Mouse (Mus musculus): ENCODE measurements around the gene Slc8a3. TPM values are rescaled to one million over a fixed set of nuclear protein-coding genes. Genes with fewer than 3 reads are reported as not detected.
A peak's percentile ranks its signal among the peaks of the same experiment; 100 is the strongest.
"Not testable (repeated sequence)": the region's sequence is repeated elsewhere in the genome, so short reads cannot be mapped to it uniquely, and the experiment has no call there.

Slc8a3 gene
- 1.6 and 1.7 TPM in 2 replicates for polyA plus RNA-seq (2014; fragmentation: Nextera tagmentation; extraction: Ambion mirVana)

DNA sequence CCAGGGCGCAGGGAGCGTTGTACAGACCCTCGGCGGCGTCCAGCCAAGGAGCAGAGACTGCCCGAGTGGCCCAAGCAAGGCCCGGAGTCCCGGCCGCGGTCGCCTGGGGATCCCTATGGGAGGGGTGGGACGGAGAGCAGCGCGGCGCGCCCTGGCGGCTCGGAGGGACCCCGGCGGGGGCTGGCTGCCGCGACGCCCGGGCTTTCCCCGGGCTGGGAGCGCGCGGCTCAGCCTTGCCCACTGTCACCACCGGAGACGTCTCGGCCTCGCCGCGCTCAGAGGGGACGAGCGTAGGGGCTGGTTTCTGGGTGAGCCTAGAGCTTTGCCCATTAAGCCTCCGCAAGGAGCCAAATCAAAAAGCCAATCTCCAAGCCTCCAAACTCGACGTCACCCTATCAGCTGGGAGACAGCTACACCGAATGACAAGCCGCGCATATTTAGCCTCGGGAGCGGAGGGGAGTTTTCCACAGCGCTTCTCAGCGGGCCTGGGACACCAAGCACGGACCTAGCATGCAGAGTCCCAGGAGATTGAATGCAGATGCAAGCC is at the start of gene Slc8a3:
TSS of gene Slc8a3 (minus strand) at position 306 of the 547 bp plus-strand sequence.
- no peaks in the 10 kb centered on the region for H3K4me1 ChIP-seq (replicated peaks; ENCODE audit: control insufficient read depth, insufficient read depth, low read length)
- H3K27ac ChIP-seq (ENCODE audit: low read depth, low read length): peak within 1 kb of the TSS; percentile 36; the same call in 1 of the 2 replicates
- peak within 1 kb of the TSS; percentile 97 for H3K4me2 ChIP-seq (replicated peaks; ENCODE audit: low read depth, low read length)
- H3K4me3 ChIP-seq (ENCODE audit: low read depth, low read length): peak within 1 kb of the TSS; percentile 60
- no peaks in the 10 kb centered on the region for H3K36me3 ChIP-seq (ENCODE audit: control insufficient read depth, insufficient read depth, low read length)
- DNase-seq (ENCODE audit: low spot score) (peak; percentile 69), ATAC-seq (ENCODE audit: low FRiP score) (peak; percentile 79)
- peaks cover 3% of the 10 kb centered on the region; the same call in 1 of the 2 replicates for H3K27me3 ChIP-seq (ENCODE audit: control insufficient read depth, insufficient read depth, low read length)
- peak within 1 kb of the TSS; percentile 79 for H3K9ac ChIP-seq (ENCODE audit: low read depth, low read length)
- 0% methylated on average over 30 of the region's 47 CpGs for WGBS
- H3K9me3 ChIP-seq (ENCODE audit: control insufficient read depth, low read length): no peaks in the 10 kb centered on the region

DNA sequence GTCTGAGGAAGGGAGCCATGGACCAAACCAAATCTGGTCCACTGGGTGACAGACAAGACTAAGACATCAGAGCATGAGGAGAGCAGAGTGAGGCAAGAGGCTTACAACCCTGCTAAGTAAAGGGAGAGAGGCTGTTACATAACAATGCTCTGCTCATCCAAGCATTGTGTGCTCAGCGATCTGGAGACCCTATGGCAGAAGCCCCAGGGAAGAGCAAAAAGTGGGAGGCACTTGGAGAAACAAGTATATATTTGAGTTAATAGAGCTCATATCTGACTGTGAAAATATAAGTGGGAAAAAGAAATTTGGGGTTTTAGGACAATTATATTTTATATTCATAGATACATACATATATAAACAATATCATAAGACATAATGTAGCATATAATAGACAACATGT is 46.4 kb upstream of the Slc8a3 start, which contains the start of gene Gm4787:
TSS of gene Gm4787 (minus strand) at position 101 of the 400 bp plus-strand sequence.
- not testable (repeated sequence) for DNase-seq (ENCODE audit: low spot score); H3K9ac ChIP-seq (ENCODE audit: low read depth, low read length); ATAC-seq (ENCODE audit: low FRiP score); H3K27me3 ChIP-seq (ENCODE audit: control insufficient read depth, insufficient read depth, low read length); H3K4me2 ChIP-seq (replicated peaks; ENCODE audit: low read depth, low read length); H3K36me3 ChIP-seq (ENCODE audit: control insufficient read depth, insufficient read depth, low read length); H3K4me1 ChIP-seq (replicated peaks; ENCODE audit: control insufficient read depth, insufficient read depth, low read length); H3K27ac ChIP-seq (ENCODE audit: low read depth, low read length); H3K4me3 ChIP-seq (ENCODE audit: low read depth, low read length); H3K9me3 ChIP-seq (ENCODE audit: control insufficient read depth, low read length)
- WGBS: 85% methylated on average over 1 of the region's 1 CpGs

DNA sequence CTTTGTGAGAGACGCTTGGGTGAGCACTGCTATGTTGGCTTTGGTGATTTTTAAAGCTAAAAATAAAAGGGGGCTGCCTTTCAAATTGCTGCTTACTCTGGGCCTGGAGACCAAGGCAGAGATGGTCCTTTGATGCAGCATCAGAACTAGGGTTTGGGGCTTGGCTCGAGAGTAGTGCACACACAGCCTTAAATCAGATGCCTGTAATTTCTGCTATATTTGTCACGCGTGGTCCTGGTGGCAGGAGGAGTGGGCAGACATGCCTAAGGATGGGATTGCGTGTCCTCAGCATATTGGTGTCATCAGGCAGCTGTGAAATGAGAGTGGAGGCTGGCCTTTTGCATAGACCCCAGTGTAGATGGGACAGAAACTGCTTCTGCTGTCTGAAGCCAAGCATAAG is 861 bp upstream of the Slc8a3 start:
- peak overlapping the region; percentile 97 for H3K4me2 ChIP-seq (replicated peaks; ENCODE audit: low read depth, low read length)
- no peak overlapping the region for H3K4me3 ChIP-seq (ENCODE audit: low read depth, low read length)

DNA sequence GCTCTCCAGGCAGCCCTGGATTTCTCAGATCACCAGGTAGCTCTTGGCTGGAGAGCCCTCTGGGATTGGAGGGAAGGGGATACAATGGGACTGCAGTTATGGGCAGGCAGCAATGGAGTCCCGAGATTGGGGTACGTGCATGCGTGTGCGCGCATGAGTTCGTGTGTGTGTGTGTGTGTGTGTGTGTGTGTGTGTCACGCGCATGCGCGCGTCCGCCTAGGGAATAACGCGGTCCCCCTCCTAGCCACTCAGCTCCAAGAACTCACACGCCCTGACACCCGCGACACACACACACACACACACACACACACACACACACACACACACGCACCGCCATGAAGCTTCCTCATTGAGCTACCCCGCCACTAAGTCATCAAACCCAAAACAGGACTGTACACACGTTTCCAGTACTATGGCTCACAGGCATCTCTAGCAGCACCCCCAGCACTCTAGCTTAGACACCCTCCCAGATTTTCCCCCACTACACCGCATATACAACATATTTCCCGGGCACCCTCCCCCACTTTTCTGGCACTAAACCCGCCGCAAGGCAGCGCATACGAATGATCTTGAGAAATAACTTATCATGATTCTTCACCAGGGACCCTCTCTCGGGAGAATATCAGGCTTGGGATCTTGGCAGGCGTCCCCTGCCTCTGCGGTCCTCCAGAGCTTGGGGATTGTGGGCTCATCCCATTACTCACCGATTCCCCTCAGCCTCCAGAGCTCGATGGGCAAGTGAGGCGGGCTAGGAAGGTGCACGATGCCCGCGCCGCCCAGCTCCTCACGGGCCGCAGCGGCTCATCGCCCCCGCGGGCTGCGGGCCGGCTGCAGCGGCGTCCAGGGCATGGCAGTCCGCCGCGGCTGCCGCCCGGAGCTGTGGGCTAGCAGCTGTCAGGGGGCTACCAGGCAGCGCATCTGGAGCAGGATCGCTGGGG is 774 bp downstream of the Slc8a3 start:
- Histone ChIP-seq H3K4me2 (replicated peaks; ENCODE audit: low read depth, low read length) (peak overlapping the region; percentile 97), H3K9ac (ENCODE audit: low read depth, low read length) (peak overlapping the region; percentile 79), H3K4me1 (replicated peaks; ENCODE audit: control insufficient read depth, insufficient read depth, low read length) (no peaks in the 10 kb centered on the region), H3K36me3 (ENCODE audit: control insufficient read depth, insufficient read depth, low read length) (no peaks in the 10 kb centered on the region), H3K4me3 (ENCODE audit: low read depth, low read length) (peak overlapping the region; percentile 60), H3K27me3 (ENCODE audit: control insufficient read depth, insufficient read depth, low read length) (peaks cover 3% of the 10 kb centered on the region; the same call in 1 of the 2 replicates), H3K27ac (ENCODE audit: low read depth, low read length) (peak overlapping the region; percentile 36; the same call in 1 of the 2 replicates), H3K9me3 (ENCODE audit: control insufficient read depth, low read length) (no peaks in the 10 kb centered on the region)
- DNase-seq (ENCODE audit: low spot score): peak; percentile 81
- under 1% methylated on average over 51 of the region's 54 CpGs for WGBS
- peak; percentile 71 for ATAC-seq (ENCODE audit: low FRiP score)

More for the DNA sequence above, 861 bp upstream of the Slc8a3 start:
- ATAC-seq (ENCODE audit: low FRiP score) (no peak), DNase-seq (ENCODE audit: low spot score) (peak; percentile 4)
- Histone ChIP-seq H3K9ac (ENCODE audit: low read depth, low read length) (no peak overlapping the region), H3K9me3 (ENCODE audit: control insufficient read depth, low read length) (no peaks in the 10 kb centered on the region), H3K4me1 (replicated peaks; ENCODE audit: control insufficient read depth, insufficient read depth, low read length) (no peaks in the 10 kb centered on the region), H3K27me3 (ENCODE audit: control insufficient read depth, insufficient read depth, low read length) (peaks cover 3% of the 10 kb centered on the region; the same call in 1 of the 2 replicates), H3K27ac (ENCODE audit: low read depth, low read length) (no peak overlapping the region), H3K36me3 (ENCODE audit: control insufficient read depth, insufficient read depth, low read length) (no peaks in the 10 kb centered on the region)
- WGBS: 78% methylated on average over 5 of the region's 5 CpGs

DNA sequence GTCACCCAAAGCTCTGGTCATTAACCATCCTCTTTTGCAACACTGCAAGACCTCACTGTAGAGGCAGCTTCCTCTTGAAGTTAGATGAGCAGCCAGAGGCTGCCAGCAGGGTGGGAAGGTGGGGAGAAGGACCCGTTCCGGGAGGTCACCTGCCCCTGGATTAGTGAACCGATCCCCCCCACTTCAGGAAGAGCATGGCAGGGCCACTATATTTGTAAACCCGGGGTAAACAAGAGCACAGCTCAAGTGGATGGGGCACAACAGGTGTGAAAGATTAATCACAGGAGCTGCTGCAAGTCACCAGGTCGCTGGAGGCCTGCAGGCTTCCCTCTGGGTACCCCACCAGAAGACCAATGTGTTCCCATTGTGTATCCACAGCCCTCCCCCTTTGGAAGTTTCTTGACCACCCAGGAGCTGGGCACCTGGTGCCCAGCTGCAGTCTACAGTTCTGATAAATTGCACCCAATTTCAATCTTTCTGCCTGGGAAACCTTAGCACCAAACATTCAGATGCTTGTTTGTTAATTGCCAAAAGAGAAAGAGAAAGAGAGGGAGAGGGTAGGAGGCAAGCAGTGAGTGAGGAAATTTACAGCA is 1.8 kb downstream of the Slc8a3 start:
- 51% methylated on average over 5 of the region's 5 CpGs for WGBS
- DNase-seq (ENCODE audit: low spot score) (peak; percentile 7), ATAC-seq (ENCODE audit: low FRiP score) (no peak)
- Histone ChIP-seq H3K9ac (ENCODE audit: low read depth, low read length) (0 out of 2 replicates have a peak overlapping the region, but pooled peaks have one; percentile 7), H3K4me3 (ENCODE audit: low read depth, low read length) (no peak overlapping the region), H3K36me3 (ENCODE audit: control insufficient read depth, insufficient read depth, low read length) (no peaks in the 10 kb centered on the region), H3K4me1 (replicated peaks; ENCODE audit: control insufficient read depth, insufficient read depth, low read length) (no peaks in the 10 kb centered on the region), H3K4me2 (replicated peaks; ENCODE audit: low read depth, low read length) (peak overlapping the region; percentile 97; the same call in 1 of the 2 replicates), H3K27ac (ENCODE audit: low read depth, low read length) (no peak overlapping the region), H3K9me3 (ENCODE audit: control insufficient read depth, low read length) (no peaks in the 10 kb centered on the region), H3K27me3 (ENCODE audit: control insufficient read depth, insufficient read depth, low read length) (peaks cover 3% of the 10 kb centered on the region; the same call in 1 of the 2 replicates)

DNA sequence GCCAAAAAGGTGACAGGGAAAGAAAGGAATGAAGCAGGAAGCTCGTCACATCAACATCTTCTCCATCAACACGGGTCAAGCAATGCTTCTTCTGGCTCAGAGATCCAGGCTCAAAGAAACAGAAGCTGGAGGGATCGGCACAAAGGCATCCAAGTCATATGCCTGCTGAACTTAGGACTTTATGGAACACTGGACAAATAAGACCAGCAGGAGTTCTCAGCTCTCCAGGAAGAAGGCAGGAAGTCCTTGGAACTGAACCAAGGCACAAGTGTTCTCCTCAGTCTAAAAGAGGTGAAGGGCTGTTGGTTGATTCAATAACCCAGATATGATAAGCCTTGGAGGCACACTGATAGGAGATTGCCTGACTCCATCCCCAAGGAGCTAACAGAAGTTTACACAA is 8.0 kb downstream of the Slc8a3 start:
- Histone ChIP-seq H3K9ac (ENCODE audit: low read depth, low read length) (no peak overlapping the region), H3K4me1 (replicated peaks; ENCODE audit: control insufficient read depth, insufficient read depth, low read length) (no peaks in the 10 kb centered on the region), H3K27me3 (ENCODE audit: control insufficient read depth, insufficient read depth, low read length) (no peaks in the 10 kb centered on the region), H3K4me2 (replicated peaks; ENCODE audit: low read depth, low read length) (no peak overlapping the region), H3K9me3 (ENCODE audit: control insufficient read depth, low read length) (no peaks in the 10 kb centered on the region), H3K4me3 (ENCODE audit: low read depth, low read length) (no peak overlapping the region), H3K36me3 (ENCODE audit: control insufficient read depth, insufficient read depth, low read length) (no peaks in the 10 kb centered on the region), H3K27ac (ENCODE audit: low read depth, low read length) (no peak overlapping the region)
- DNase-seq (ENCODE audit: low spot score) (no peak), ATAC-seq (ENCODE audit: low FRiP score) (no peak)
- WGBS: 83% methylated on average over 3 of the region's 3 CpGs

DNA sequence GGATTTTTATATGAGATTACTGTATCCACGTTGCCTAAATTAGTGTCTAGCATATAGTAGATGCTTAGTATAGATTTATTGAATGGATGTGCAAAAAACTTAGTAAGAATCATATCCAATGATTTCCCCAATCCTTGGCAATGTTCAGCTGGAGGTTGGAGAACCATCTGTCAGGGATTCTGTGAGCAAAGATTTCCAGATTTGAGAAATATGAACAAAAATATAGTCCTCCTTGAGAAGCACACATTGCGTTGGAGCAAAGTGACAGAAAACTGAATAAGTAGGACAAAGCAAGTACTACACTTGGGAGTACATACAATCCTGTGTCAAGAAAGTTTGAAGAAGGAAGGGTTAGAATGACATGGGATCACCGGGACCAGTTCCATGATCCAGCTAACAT is 8.9 kb downstream of the Slc8a3 start:
- H3K9ac ChIP-seq (ENCODE audit: low read depth, low read length): no peak overlapping the region
- no peaks in the 10 kb centered on the region for H3K36me3 ChIP-seq (ENCODE audit: control insufficient read depth, insufficient read depth, low read length)
- no peaks in the 10 kb centered on the region for H3K9me3 ChIP-seq (ENCODE audit: control insufficient read depth, low read length)
- no peaks in the 10 kb centered on the region for H3K4me1 ChIP-seq (replicated peaks; ENCODE audit: control insufficient read depth, insufficient read depth, low read length)
- 94% methylated on average over 3 of the region's 3 CpGs for WGBS
- no peak overlapping the region for H3K4me3 ChIP-seq (ENCODE audit: low read depth, low read length)
- ATAC-seq (ENCODE audit: low FRiP score) (no peak), DNase-seq (ENCODE audit: low spot score) (no peak)
- no peaks in the 10 kb centered on the region for H3K27me3 ChIP-seq (ENCODE audit: control insufficient read depth, insufficient read depth, low read length)
- H3K27ac ChIP-seq (ENCODE audit: low read depth, low read length): no peak overlapping the region
- no peak overlapping the region for H3K4me2 ChIP-seq (replicated peaks; ENCODE audit: low read depth, low read length)

DNA sequence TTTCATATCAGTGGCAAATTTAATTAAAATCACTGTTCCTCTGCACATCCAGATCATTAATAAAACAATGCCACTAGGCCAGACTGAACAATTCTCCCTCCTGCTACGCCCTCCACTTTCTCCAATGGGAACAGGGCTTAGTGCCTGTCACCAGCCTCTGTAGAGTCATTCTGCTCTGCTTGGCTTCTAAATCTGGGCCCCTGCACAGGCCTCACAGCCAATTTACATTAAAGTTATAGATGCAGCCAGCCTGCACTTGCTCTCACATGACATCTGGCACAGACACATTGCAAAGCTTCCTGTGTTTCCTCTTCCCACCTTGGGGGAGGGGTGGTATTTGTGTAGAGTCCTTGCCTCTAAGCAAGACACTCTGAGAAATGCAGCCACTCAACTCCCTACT is 12.0 kb downstream of the Slc8a3 start:
- ATAC-seq (ENCODE audit: low FRiP score) (no peak), DNase-seq (ENCODE audit: low spot score) (peak; percentile 7)
- Histone ChIP-seq H3K4me3 (ENCODE audit: low read depth, low read length) (no peak overlapping the region), H3K27me3 (ENCODE audit: control insufficient read depth, insufficient read depth, low read length) (no peaks in the 10 kb centered on the region), H3K9ac (ENCODE audit: low read depth, low read length) (no peak overlapping the region), H3K27ac (ENCODE audit: low read depth, low read length) (no peak overlapping the region), H3K4me1 (replicated peaks; ENCODE audit: control insufficient read depth, insufficient read depth, low read length) (no peaks in the 10 kb centered on the region), H3K9me3 (ENCODE audit: control insufficient read depth, low read length) (no peaks in the 10 kb centered on the region), H3K4me2 (replicated peaks; ENCODE audit: low read depth, low read length) (no peak overlapping the region), H3K36me3 (ENCODE audit: control insufficient read depth, insufficient read depth, low read length) (no peaks in the 10 kb centered on the region)
- WGBS: 68% methylated on average over 1 of the region's 1 CpGs

Measured in hindbrain, embryonic 11.5 days (tissue).